Mouse (Mus musculus) embryonic facial prominence, embryonic 12.5 days (tissue): ENCODE data around the gene Zeb2. TPM values are rescaled to one million over a fixed set of nuclear protein-coding genes. Genes with fewer than 3 reads are reported as not detected.

Experiments
- ATAC-seq: fragments of 200-750 bp; cut with Nextera tagmentation; 2 replicates; pipeline ENCODE4 v1.8.0; 2017; ENCODE audit not compliant: insufficient number of reproducible peaks, insufficient read depth, low FRiP score, low TSS enrichment
- H3K27ac ChIP-seq: fragments of 300-500 bp; sonication (generic); 2 replicates; pipeline ENCODE4 v1.5.1; 2016; ENCODE audit warnings: mild to moderate bottlenecking
- H3K27me3 ChIP-seq: fragments of 300-500 bp; sonication (generic); 2 replicates; pipeline ENCODE4 v1.6.1; 2016; ENCODE audit warnings: mild to moderate bottlenecking, moderate library complexity
- H3K36me3 ChIP-seq: fragments of 300-500 bp; sonication (generic); 2 replicates; pipeline ENCODE4 v1.6.1; 2016; ENCODE audit warnings: mild to moderate bottlenecking
- H3K4me1 ChIP-seq: fragments of 300-500 bp; sonication (generic); 2 replicates; pipeline ENCODE4 v1.6.1; 2016
- H3K4me2 ChIP-seq: fragments of 300-500 bp; sonication (generic); replicated peaks from 2 replicates; pipeline ENCODE4 v1.6.1; 2016; ENCODE audit warnings: mild to moderate bottlenecking, moderate library complexity
- H3K4me3 ChIP-seq: fragments of 300-500 bp; sonication (generic); 2 replicates; pipeline ENCODE4 v1.5.1; 2016; ENCODE audit warnings: mild to moderate bottlenecking
- H3K9ac ChIP-seq: fragments of 300-500 bp; sonication (generic); 2 replicates; pipeline ENCODE4 v1.6.1; 2016; ENCODE audit warnings: mild to moderate bottlenecking, moderate library complexity
- H3K9me3 ChIP-seq: fragments of 300-500 bp; sonication (generic); 2 replicates; pipeline ENCODE4 v1.6.1; 2016; ENCODE audit warnings: mild to moderate bottlenecking, moderate library complexity
- whole genome bisulfite sequencing: fragments of 180-500 bp; shearing (Covaris S2); methylation state at CpG from one replicate; pipeline ENCODE4 v1.1.7; 2016; 5-methylcytosine and 5-hydroxymethylcytosine counted together
- microRNA-seq: library from miRNA; unstranded; fragments of <30 nt; microRNA quantifications from one replicate; pipeline ENCODE4, GENCODE M21; 2017
- polyA plus RNA-seq: library from polyadenylated mRNA; unstranded; fragments of >200 nt; fragmentation: Nextera tagmentation; extraction: Ambion mirVana; gene quantifications from 2 replicates; pipeline ENCODE4 v1.2.1, GENCODE M21; 2016

Zeb2 gene
- polyA plus RNA-seq, 1 experiment from 2014 or later, result 49.3 TPM

GRCm38 (mm10) chr2:44952830-44953422 lies 164.3 kb downstream of the Zeb2 start:
- 28% methylated on average over 6 of the region's 6 CpGs for WGBS
- H3K9ac ChIP-seq, result no peak overlapping the region
- no peaks in the 10 kb centered on the region for H3K9me3 ChIP-seq
- H3K4me3 ChIP-seq, result no peak overlapping the region
- no peak overlapping the region for H3K4me2 ChIP-seq
- no peaks in the 10 kb centered on the region for H3K36me3 ChIP-seq
- H3K4me1 ChIP-seq, result peaks cover 5% of the 10 kb centered on the region; the same call in 1 of the 2 replicates
- H3K27me3 ChIP-seq, result no peaks in the 10 kb centered on the region
- no peak overlapping the region for H3K27ac ChIP-seq
- ATAC-seq, result no peak

DNA sequence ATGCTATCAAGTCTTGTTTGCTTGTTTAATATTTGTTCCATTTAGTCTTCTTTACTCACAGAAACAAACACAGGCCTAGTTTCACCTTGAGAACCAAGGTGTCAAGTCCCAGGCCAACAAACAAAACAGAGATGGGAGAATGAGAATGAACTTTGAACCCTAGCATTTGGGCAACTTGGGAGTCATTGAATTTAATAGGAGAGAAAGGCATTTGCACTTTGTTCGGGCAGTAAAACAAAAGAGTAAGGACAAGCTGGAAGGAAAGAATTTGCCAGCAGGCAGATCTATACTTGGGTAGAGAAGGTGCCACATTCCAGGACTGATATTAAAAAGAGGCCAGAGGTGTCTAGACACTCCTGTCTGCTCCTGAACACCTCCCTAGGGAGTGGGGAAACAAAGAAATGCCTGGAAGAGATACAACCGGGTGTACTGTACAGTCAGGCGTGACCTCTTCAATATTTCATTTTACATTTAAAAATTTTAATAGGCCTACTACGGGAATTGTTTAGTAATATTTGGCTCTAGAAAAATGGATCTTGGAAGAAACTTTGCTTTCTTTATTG lies 165.5 kb downstream of the Zeb2 start:
- H3K36me3 ChIP-seq, result no peaks in the 10 kb centered on the region
- no peaks in the 10 kb centered on the region for H3K27me3 ChIP-seq
- H3K9ac ChIP-seq, result no peak overlapping the region
- H3K4me1 ChIP-seq, result peaks cover 5% of the 10 kb centered on the region; the same call in 1 of the 2 replicates
- no peak overlapping the region for H3K27ac ChIP-seq
- no peak overlapping the region for H3K4me2 ChIP-seq
- WGBS, result 69% methylated on average over 4 of the region's 4 CpGs
- ATAC-seq, result no peak
- H3K9me3 ChIP-seq, result no peaks in the 10 kb centered on the region
- no peak overlapping the region for H3K4me3 ChIP-seq

GRCm38 (mm10) chr2:44944689-44945088 lies 172.5 kb downstream of the Zeb2 start:
- Histone ChIP-seq H3K27me3 (no peaks in the 10 kb centered on the region), H3K36me3 (no peaks in the 10 kb centered on the region), H3K4me3 (no peak overlapping the region), H3K4me1 (no peaks in the 10 kb centered on the region), H3K27ac (no peak overlapping the region), H3K9ac (no peak overlapping the region), H3K9me3 (no peaks in the 10 kb centered on the region), H3K4me2 (no peak overlapping the region)
- 89% methylated on average over 2 of the region's 2 CpGs for WGBS
- no peak for ATAC-seq

Small RNAs within 50 kb of the gene (microRNA-seq; reads per million reads assigned to microRNA genes)
- gene Mir5129, result 0.54 reads per million

Other genes starting within 250 kb of the Zeb2 start
- gene Gtdc1, start 189.7 kb downstream of the Zeb2 start, polyA plus RNA-seq, result 13.3 and 17.7 TPM in 2 replicates